Mouse (Mus musculus): ENCODE results near the gene H2al2a.

H2al2a gene

GRCm38 (mm10) chr2:17996858-17997257, at the start of gene H2al2a:
H2al2a (minus strand) TSS chr2:17996958.
- no peak for DNase-seq (ENCODE audit: low read depth, low spot score)

DNA sequence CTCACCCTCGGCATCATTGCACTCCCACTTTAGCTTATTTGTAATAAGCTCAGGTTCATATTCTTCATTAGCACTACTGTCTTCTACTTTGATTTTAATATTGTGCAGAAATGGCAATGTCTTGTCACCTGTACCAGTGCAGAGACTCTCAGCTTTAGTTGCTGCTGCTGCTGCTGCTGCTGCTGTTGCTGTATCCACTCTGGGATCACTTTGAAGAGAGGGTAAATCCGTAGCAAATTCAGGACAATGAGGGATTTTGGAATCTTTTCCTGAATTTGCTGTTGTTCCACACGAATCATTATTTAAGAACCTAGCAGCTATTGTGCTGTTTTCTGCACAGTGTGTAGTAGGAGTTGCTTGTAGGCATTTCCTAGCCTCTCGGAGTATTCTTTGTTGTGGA, 49.4 kb upstream of the H2al2a start:
- no peak for DNase-seq (ENCODE audit: low read depth, low spot score)

DNA sequence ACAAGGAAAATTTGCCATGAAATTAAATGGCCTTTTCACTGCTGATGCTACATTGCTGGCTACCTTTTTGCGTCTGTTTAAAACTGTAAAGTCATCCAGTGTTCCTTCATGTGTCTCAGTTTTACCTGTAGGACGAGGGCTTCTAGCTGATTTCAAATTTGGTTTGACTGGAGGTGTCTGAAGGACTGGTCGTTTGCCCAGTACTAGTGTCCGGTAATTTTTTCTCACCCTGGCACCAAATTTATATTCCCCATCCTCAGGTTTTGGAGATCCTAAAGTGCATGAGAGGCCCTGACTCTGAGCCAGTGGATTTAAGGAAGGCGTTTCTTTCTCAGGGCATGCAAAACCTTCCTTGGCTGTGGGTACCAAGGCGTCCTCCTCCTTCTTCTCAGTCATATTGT, 49.0 kb upstream of the H2al2a start:
- DNase-seq (ENCODE audit: low read depth, low spot score): no peak

GRCm38 (mm10) chr2:18045143-18045780, 48.5 kb upstream of the H2al2a start:
- no peak for DNase-seq (ENCODE audit: low read depth, low spot score)

GRCm38 (mm10) chr2:18041199-18041885, 44.6 kb upstream of the H2al2a start:
- no peak for DNase-seq (ENCODE audit: low read depth, low spot score)

- DNase-seq (ENCODE audit: low read depth, low spot score): no peak
Observed at GRCm38 (mm10) chr2:18040347-18041160, 43.8 kb upstream of the H2al2a start.

GRCm38 (mm10) chr2:18039566-18040290, 43.0 kb upstream of the H2al2a start:
- DNase-seq (ENCODE audit: low read depth, low spot score): no peak

GRCm38 (mm10) chr2:18038895-18039371, 42.2 kb upstream of the H2al2a start:
- no peak for DNase-seq (ENCODE audit: low read depth, low spot score)

DNA sequence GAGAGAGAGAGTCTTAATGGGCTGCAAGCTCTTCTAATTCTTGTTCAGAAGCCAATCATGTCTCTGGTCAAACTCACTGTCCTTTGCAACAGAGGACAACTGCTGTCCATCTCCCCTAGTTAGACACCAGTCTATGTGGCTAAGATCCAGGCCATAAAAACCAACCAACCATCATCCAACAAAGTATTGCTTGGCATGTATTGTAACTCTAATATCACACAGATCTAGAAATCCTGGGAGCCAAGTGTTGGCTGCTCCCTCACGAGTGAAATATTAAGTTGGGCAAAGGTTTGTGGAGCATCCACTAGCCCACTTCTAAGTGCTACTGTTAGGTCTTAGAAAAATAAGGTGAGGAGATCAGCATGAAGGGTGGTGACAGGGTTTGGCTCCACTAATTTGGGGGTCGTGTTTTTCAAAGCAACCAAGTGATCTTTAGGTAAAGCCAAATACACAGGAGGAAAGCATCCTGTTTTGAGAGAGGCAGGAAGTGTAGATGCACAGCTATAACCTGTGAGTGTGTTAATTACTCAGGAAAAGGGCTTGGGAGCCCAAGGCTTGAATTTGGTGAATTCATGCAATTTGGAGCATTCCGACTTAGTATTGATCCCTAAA, 41.5 kb upstream of the H2al2a start:
- DNase-seq (ENCODE audit: low read depth, low spot score): no peak

GRCm38 (mm10) chr2:18037491-18037890, 40.7 kb upstream of the H2al2a start, which contains the start of gene A930004D18Rik:
A930004D18Rik (minus strand) TSS chr2:18037737.
- DNase-seq (ENCODE audit: low read depth, low spot score): no peak

- DNase-seq (ENCODE audit: low read depth, low spot score): no peak
Observed at GRCm38 (mm10) chr2:18034371-18035250, 37.9 kb upstream of the H2al2a start.

DNA sequence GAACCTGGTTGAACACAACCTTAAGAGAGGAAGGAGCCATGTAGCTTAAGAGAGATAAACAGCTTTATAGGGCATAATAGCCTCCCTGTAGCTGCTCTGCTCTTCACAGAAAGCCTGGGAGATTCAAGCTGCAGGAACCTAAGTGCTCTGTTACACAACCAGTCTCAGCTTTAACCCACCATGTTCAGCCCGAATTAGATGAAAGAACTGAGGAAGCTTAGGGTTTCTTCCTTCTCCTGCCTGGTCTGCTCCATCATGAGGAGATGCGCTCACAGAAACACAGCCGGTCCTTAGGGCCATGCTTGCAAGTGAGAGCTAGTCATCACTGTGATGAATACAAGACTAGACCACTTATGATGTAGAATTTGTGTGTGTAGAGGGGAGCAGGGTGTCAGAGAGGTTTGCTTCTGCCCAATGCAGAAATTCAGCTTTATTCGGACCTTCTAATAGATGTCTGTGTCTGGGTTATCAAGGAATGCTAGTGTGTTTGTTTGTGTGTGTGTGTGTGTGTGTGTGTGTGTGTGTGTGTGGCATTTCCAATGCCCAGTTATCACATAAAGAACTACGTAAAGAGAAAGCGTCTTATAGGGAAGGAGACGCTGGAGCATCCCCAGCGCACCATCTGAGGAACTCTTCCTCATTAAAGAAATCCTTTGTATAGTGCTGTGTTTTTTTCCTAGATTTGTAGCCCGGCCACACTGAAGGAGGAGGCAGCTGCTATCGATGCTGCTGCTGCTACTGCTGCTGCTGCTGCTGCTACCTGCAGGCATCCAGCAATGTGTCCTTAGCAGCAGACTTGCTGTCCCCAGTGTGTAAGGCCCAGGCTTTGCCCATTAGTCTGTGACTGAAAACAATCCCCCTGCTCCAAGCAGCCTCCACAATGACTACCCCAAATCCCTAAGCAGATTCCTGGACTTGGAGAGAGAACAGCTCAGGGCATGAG, 36.7 kb upstream of the H2al2a start:
- DNase-seq (ENCODE audit: low read depth, low spot score): no peak

- no peak for DNase-seq (ENCODE audit: low read depth, low spot score)
Observed at GRCm38 (mm10) chr2:18032538-18032895, 35.8 kb upstream of the H2al2a start.

- DNase-seq (ENCODE audit: low read depth, low spot score): no peak
Observed at GRCm38 (mm10) chr2:18031831-18032537, 35.2 kb upstream of the H2al2a start.

GRCm38 (mm10) chr2:18031271-18031821, 34.6 kb upstream of the H2al2a start:
- no peak for DNase-seq (ENCODE audit: low read depth, low spot score)

DNA sequence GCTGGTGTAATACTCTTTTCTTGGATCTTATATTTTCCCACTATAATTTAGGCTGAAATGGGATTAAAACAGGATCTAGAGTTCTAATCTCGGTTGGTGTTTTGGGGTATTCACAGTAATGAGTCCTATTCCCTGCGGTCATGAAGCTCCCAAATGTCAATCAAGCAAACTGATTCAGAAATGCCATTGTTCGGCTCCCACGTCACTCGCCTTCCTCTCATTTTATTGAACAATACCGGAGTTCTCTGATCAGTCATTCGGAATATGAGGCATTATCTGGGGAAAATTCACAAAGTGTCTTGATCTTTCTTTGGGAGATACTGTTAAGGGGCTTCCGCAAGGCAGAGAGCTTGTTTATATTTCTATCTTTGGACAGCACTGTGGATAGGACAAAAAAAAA, 33.8 kb upstream of the H2al2a start:
- no peak for DNase-seq (ENCODE audit: low read depth, low spot score)

- DNase-seq (ENCODE audit: low read depth, low spot score): no peak
Observed at GRCm38 (mm10) chr2:18029656-18030055, 32.9 kb upstream of the H2al2a start.

Data from retina, postnatal 7 days (tissue).